Mouse (Mus musculus): ENCODE data around the gene Gns.
"Not testable (repeated sequence)": the region's sequence is repeated elsewhere in the genome, so short reads cannot be mapped to it uniquely, and the experiment has no call there.

The Gns gene

GRCm38 (mm10) chr10:121364801-121365564, at the start of gene Gns:
Gns (plus strand) TSS chr10:121365090.
- peak; percentile 97 for DNase-seq (ENCODE audit: low read depth)

DNA sequence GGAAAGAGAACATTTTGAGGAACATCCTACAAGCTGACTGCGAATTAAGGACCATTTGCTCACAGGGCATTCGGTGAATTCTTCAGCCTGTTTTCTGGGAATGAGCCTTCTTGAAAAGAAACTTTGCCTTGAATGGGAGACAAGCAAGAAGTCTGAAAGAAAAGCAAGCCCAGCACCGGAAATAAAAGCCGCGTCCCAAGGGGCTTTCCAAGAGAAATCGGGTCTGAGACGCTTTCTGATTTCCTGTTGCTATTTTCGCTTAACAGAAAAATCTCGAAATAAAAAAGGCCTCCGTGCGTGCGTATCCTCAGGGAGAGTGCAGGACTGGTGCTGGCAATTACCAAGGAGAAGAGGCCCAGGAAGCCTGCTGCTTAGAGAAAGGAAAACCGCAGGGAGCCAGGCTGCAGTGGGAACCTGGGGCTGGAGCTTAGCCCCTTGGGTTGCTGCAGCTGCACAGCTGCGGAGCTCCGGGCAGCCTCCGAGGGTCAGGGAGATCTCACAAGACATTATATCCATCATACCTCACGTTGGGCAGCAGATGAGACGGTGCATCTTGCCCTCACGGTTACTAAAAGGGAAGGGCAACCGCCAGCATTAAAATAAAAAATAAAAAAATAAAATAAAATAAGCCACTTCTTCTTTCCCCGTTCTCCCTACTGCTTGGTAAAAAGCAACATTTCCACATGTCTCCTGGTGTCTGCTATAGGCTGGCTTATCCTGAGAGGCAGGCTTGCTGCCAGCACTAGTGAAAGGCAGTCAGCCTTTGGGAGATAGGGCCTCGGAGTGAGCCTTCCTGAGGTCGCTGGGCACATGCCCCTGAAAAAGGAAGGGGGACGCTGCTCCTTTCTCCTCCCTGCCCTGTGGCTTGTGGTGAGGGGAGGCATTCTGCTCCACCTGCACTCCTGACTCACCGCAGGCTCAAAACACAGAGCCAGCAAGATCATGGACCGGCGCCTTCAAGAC, 49.3 kb upstream of the Gns start:
- DNase-seq (ENCODE audit: low read depth) = no peak

DNA sequence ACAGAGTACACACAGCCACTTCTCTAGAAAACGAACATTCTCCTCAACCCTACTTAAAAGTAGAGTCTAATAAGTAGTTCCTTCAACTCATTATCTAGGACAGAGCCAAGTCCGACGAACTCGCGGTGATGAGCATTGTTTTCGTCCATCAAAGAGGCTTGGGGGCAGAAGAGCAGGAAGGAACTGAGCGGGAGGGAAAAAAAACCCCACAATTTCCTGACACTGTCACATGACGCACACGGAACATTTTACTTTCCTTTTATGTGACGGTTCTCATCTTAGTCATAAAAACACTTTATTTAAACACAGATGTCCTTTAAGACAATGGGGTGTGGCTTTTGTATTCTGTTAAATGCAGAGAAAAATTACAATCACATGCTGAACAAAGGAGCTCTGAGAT, 48.5 kb upstream of the Gns start:
- no peak for DNase-seq (ENCODE audit: low read depth)

DNA sequence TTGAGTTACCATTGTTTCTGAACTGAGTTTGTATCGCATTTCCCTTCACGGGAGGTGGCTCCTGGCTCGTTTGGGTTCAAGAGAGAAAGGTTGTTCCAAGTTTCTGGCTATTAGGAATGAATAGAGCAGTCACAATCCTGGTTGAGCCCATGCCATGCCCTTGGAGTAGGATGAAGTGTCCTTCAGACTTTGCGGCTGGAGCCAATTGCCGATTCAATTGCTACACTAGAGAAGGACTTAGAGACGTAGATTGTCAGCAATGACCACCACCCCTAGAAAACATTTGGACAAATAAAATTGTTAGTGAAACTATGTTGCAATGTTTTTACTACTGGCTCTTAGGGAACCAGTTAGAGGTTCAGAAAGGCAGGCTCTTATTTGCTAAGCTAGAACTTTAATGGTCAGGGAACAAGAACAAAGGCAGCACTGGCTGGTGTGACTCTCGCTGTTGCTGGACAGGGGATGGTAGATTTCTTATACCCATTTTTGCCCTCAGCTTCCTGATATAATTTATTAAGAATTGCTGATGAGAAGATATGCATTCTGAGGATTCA, 46.4 kb upstream of the Gns start:
- no peak for DNase-seq (ENCODE audit: low read depth)

- DNase-seq (ENCODE audit: low read depth) = no peak
Measured at GRCm38 (mm10) chr10:121323493-121323892, 41.4 kb upstream of the Gns start.

DNA sequence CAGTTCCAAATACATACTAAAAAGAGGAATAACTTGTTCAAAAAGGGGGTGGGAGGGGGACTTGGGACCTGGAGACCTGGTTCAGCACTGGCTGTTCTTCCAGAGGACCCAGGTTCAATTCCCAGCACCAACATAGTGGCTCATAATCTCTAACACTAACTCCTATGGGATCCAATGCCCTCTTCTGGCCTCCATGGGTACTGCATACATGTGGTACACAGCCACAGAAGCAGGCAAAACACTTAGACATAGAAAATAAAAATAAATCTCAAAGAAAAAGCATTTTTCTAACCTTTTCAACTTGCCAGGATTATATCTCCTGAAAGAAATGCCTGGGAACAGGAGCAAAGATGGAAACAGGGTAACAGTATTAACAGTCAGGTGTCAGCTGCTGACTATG, 38.7 kb upstream of the Gns start:
- DNase-seq (ENCODE audit: low read depth) = no peak

GRCm38 (mm10) chr10:121329586-121329985, 35.3 kb upstream of the Gns start:
- no peak for DNase-seq (ENCODE audit: low read depth)

DNA sequence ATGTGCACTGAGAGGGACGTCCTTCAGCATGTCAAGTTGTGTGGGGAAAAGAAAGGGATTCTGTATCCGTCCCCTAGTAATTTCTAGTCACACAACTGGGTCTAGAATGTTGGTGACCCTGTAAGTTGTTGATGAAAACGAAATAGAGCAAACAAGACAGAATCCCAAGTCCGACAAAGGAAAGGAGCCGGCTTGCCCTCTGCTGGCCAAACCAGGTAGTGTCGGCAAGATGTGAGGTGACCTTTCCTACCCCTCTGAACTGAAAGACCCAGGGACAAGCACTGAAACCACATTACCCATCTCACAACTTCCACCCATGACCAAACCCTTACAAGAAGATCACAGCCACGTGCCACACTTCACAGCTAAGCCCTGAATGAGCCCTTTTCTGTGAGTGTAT, 34.0 kb upstream of the Gns start:
- peak; percentile 65 for DNase-seq (ENCODE audit: low read depth)

GRCm38 (mm10) chr10:121334576-121334975, 30.3 kb upstream of the Gns start:
- DNase-seq (ENCODE audit: low read depth) = peak; percentile 47

- DNase-seq (ENCODE audit: low read depth) = not testable (repeated sequence)
Measured at GRCm38 (mm10) chr10:121336536-121336935, 28.4 kb upstream of the Gns start.

- no peak for DNase-seq (ENCODE audit: low read depth)
Measured at GRCm38 (mm10) chr10:121340754-121341593, 23.9 kb upstream of the Gns start.

DNA sequence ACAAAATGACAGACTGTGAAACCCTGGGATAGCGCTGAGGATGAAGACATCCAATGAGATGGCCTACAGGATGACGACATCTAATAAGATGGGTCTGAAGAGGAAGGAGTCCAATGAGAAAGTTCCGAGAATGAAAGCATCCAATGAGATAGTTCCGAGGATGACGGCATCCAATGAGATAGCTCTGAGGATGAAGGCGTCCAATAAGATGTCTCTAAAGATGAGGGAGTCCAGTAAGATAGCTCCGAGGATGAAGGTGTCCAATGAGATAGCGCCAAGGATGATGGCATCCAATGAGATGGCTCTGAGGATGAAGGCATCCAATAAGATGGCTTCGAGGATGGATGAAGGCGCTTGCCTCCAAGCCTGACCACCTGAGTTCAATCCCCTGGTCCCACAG, 22.6 kb upstream of the Gns start:
- no peak for DNase-seq (ENCODE audit: low read depth)

- DNase-seq (ENCODE audit: low read depth) = no peak
Measured at GRCm38 (mm10) chr10:121343867-121344266, 21.0 kb upstream of the Gns start.

GRCm38 (mm10) chr10:121349244-121349643, 15.6 kb upstream of the Gns start:
- DNase-seq (ENCODE audit: low read depth) = no peak

DNA sequence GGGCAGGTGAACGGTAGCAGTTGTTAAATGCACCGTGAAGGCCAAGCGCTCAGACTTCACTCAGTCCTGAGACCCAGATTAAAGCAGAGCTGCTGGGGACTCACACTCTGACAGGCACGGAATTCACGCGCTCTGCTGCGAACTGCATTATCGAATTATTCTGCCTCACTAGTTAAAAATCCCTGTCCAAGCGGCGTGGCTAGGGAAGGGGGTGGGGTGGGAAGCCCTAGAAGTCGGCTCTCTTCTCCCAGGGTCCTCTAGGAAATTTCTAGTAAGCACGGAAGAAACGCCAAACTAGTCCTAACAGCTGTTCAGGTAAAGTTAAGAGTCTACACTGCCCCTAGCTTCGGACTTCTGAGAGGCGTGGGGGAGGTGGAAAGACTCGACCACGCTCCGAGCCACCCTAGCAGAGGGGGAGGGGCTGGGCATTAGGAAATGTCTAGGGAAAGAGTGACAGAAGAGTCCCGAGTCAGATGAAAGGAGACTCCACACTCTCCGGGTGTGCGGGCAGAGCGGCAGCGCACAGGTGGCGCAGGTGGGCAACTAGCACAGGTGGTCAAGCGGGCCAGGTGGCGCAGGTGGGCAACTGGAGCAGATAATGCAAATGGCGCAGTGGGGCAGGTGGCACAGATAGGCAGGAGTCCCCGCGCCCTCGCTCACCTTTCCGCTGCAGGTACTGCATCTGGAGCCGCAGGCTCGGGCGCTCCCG, 14.4 kb upstream of the Gns start:
- no peak for DNase-seq (ENCODE audit: low read depth)

DNA sequence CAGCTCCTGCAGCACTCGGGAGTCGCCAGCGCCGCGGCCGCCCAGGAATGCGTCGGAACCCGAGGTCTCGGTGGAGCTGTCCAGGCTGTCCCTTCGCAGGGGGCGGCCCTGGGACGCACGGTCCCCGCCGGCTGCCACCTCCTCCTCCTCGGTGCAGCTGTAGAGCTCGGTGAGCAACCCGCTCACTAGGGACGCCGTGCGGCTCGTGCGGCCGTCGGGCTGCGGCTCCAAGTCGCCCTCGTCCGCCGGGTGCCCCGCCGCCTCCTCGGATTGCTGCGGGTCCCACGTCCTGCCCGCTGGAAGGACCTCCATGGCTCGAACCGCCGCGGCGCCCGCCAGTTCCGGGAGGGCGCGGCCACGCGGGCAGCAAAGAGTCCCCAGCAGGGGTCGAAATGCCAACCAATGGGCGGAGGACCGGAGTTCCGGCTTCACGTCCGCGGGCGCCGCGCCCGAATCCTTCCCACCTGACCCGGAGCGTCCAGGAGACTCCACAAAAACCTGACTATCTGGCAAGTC, 13.8 kb upstream of the Gns start, which contains the start of gene Tbc1d30:
Gene Tbc1d30 (minus strand): TSS at position 213 of the 516 bp plus-strand sequence.
- DNase-seq (ENCODE audit: low read depth) = no peak

DNA sequence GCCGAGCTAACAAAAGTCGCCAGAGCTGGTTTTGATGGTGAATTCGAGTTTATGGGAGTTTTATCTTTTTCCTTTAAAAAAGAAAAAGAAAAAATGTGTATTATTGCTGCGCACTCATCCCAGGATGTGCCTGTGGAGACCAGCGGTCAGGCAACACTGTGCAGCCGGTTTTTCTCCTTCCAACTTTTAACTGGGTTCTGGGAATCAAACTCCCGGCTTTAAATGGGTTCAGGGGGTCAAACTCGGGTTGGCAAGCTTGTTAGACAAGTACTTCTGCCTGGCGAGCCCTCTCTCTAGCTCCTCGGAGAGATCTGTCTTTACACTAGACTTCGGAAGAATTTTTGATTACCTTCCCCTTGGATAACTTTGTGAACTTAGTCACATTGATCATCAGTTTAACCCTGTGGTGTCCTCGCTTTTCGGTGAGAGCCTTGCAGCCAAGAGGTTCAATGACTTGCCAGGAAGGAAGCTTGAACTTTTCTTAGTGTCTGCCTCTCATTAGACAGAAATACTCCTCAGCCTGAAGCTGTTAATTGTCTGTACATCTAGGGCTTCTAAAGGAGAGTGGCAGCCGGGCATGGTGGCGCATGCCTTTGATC, 13.1 kb upstream of the Gns start:
- DNase-seq (ENCODE audit: low read depth) = no peak

DNA sequence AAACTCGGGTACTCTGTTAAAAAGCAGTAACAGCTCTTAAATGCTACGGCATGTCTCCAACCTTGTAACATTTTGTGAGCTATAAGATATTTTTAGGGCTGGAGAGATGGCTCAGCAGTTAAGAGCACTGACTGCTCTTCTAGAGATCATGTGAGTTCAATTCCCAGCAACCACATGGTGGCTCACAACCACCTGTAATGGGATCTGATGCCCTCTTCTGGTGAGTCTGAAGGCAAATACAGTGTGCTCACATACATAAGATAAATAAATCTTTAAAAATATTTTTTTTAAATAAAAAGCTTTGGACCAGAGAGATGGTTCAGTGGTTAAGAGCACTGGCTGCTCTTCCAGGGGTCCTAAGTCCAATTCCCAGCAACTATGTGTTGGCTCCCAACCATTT, 4.5 kb upstream of the Gns start:
- no peak for DNase-seq (ENCODE audit: low read depth)

DNA sequence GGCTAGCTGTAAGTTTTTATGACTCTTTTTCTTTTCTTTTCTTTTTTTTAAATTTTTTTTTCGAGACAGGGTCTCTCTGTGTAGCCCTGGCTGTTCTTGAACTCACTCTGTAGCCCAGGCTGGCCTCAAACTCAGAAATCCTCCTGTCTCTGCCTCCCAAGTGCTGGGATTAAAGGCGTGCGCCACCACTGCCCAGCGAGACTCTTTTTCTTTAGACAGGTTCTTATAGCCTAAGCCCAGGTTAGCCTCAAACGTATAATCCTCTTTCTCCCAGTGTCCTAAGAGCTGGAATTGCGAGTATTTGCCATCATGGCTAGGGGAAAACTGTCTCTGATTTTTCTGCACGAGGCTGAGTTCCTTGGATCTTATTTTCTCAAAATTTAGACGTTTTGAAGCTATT, 1.7 kb upstream of the Gns start:
- no peak for DNase-seq (ENCODE audit: low read depth)

- no peak for DNase-seq (ENCODE audit: low read depth)
Measured at GRCm38 (mm10) chr10:121364306-121364705, 584 bp upstream of the Gns start.
